ENCODE assay signal across 10 mouse cellular contexts in the genomic region with DNA sequence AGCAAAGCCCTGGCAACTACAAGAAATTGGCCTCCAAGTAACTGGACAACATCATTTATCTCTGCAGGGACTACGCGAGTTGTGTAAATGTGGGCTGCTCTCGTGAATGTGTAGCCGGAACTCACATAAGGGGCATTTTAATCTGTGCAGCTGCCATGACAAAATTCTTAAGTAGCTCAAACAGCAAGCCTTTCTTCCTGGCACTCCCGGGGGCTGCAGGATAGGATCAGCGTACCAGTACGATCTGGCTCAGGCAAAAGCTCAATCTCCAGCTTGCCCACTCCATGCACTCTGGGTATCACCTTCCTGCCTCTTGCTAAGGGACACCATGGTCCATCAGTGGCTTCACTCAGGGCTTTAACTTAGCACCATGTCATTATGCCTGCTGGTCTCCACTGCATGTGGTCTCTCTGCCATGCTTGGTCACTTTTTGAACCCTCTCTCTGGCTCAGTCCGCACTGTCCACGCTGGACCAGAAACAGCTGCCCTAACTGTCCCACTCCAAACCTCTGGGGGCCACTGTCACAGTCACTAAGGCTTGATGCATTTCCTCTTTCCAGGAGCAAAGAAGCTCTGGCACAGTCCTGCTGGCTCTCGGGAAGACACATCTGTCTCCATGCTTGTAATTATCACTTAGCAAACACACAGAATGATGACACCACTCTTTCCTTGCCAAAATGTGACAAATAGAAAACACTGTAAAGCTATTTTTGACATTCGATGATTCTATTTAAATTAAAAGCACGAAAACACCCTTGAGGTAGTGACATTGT.
A peak's percentile ranks its signal among the peaks of the same experiment; 100 is the strongest.
DNase-seq lines count a peak whose midpoint lies in the region; ATAC-seq and TF ChIP-seq lines count a peak whose summit lies in the region.
"Had no signal": no experiment of that assay in that cellular context is flagged by ENCODE, and none has a peak within 500 bp of the region (broad histone marks: within the 10 kb centered on the region; RNA-seq: fewer than 3 reads in every experiment).

No protein-coding gene starts in this region.

- no peak for TF ChIP-seq CTCF in forebrain, postnatal 0 days (IDR thresholded peaks at IDR 0.05; ENCODE audit: low read depth)
- no peak for TF ChIP-seq CTCF in olfactory bulb, adult 2 months (IDR thresholded peaks at IDR 0.05; ENCODE audit: insufficient read depth, low read depth, low read length)

- no peak overlapping the region for H3K9ac ChIP-seq in hindbrain, embryonic 12.5 days
- no peak overlapping the region for H3K9ac ChIP-seq in hindbrain, embryonic 11.5 days (ENCODE audit: low read depth, low read length)
- H3K9ac ChIP-seq in neural tube, embryonic 13.5 days = no peak overlapping the region
- H3K9ac ChIP-seq in forebrain, postnatal 0 days = 0 out of 2 replicates have a peak overlapping the region, but pooled peaks have one; percentile 2
- H3K9ac ChIP-seq: stomach, embryonic 15.5 days had no signal

- H3K27ac ChIP-seq in hindbrain, embryonic 12.5 days = no peak overlapping the region
- no peak overlapping the region for H3K27ac ChIP-seq in hindbrain, embryonic 11.5 days (ENCODE audit: low read depth, low read length)
- peak overlapping the region; percentile 30; the same call in 1 of the 2 replicates for H3K27ac ChIP-seq in neural tube, embryonic 13.5 days (replicated peaks)
- peak overlapping the region; percentile 36 for H3K27ac ChIP-seq in forebrain, postnatal 0 days (ENCODE audit: low read depth, low read length)
- H3K27ac ChIP-seq in olfactory bulb, adult 2 months (ENCODE audit: insufficient read depth, low read depth, low read length) = peak overlapping the region; percentile 65
- H3K27ac ChIP-seq: stomach, embryonic 15.5 days had no signal

- 76% methylated on average over 12 of the region's 12 CpGs for WGBS in hindbrain, embryonic 12.5 days
- WGBS in hindbrain, embryonic 11.5 days = 83% methylated on average over 12 of the region's 12 CpGs
- WGBS in neural tube, embryonic 13.5 days = 63% methylated on average over 12 of the region's 12 CpGs
- 49% methylated on average over 12 of the region's 12 CpGs for WGBS in forebrain, postnatal 0 days
- WGBS in olfactory bulb, adult 2 months = 25% methylated on average over 12 of the region's 12 CpGs

- no peak for DNase-seq in hindbrain, embryonic 11.5 days (ENCODE audit: low spot score)
- DNase-seq in neural tube, embryonic 10.5 days (ENCODE audit: extremely low spot score, low spot score) = no peak
- peak; percentile 55 for DNase-seq in forebrain, postnatal 0 days
- no peak for DNase-seq in cerebellum, postnatal 36 days
- DNase-seq: adrenal gland, adult 8-10 months; liver had no signal

- no peak overlapping the region for H3K4me2 ChIP-seq in hindbrain, embryonic 12.5 days (replicated peaks)
- no peak overlapping the region for H3K4me2 ChIP-seq in hindbrain, embryonic 11.5 days (replicated peaks; ENCODE audit: low read depth, low read length)
- H3K4me2 ChIP-seq in neural tube, embryonic 13.5 days = no peak overlapping the region
- 0 out of 2 replicates have a peak overlapping the region, but pooled peaks have one; percentile 1 for H3K4me2 ChIP-seq in forebrain, postnatal 0 days (ENCODE audit: low read depth)
- H3K4me2 ChIP-seq: stomach, embryonic 15.5 days had no signal

- no peak overlapping the region for H3K4me3 ChIP-seq in hindbrain, embryonic 12.5 days
- H3K4me3 ChIP-seq in hindbrain, embryonic 11.5 days (ENCODE audit: low read depth, low read length) = no peak overlapping the region
- H3K4me3 ChIP-seq in neural tube, embryonic 13.5 days = no peak overlapping the region
- H3K4me3 ChIP-seq in forebrain, postnatal 0 days (ENCODE audit: low read depth, low read length) = no peak overlapping the region
- no peak overlapping the region for H3K4me3 ChIP-seq in olfactory bulb, adult 2 months (ENCODE audit: insufficient read depth, low read depth, low read length)
- H3K4me3 ChIP-seq: stomach, embryonic 15.5 days had no signal

- H3K9me3 ChIP-seq in hindbrain, embryonic 12.5 days (replicated peaks) = no peaks in the 10 kb centered on the region
- no peaks in the 10 kb centered on the region for H3K9me3 ChIP-seq in hindbrain, embryonic 11.5 days (ENCODE audit: control insufficient read depth, low read length)
- H3K9me3 ChIP-seq in neural tube, embryonic 13.5 days = no peaks in the 10 kb centered on the region
- no peaks in the 10 kb centered on the region for H3K9me3 ChIP-seq in forebrain, postnatal 0 days (ENCODE audit: low read length)
- H3K9me3 ChIP-seq: stomach, embryonic 15.5 days had no signal

- no peaks in the 10 kb centered on the region for H3K36me3 ChIP-seq in hindbrain, embryonic 12.5 days
- H3K36me3 ChIP-seq in hindbrain, embryonic 11.5 days (ENCODE audit: control insufficient read depth, insufficient read depth, low read length) = no peaks in the 10 kb centered on the region
- no peaks in the 10 kb centered on the region for H3K36me3 ChIP-seq in neural tube, embryonic 13.5 days
- no peaks in the 10 kb centered on the region for H3K36me3 ChIP-seq in forebrain, postnatal 0 days (ENCODE audit: insufficient read depth)
- H3K36me3 ChIP-seq: stomach, embryonic 15.5 days had no signal

- no peaks in the 10 kb centered on the region for H3K27me3 ChIP-seq in hindbrain, embryonic 12.5 days
- H3K27me3 ChIP-seq in hindbrain, embryonic 11.5 days (ENCODE audit: control insufficient read depth, insufficient read depth, low read length) = no peaks in the 10 kb centered on the region
- no peaks in the 10 kb centered on the region for H3K27me3 ChIP-seq in neural tube, embryonic 13.5 days
- H3K27me3 ChIP-seq in forebrain, postnatal 0 days (ENCODE audit: insufficient read depth, low read length) = no peaks in the 10 kb centered on the region
- H3K27me3 ChIP-seq: stomach, embryonic 15.5 days had no signal

- peak; percentile 38; the same call in 1 of the 2 replicates for ATAC-seq in hindbrain, embryonic 12.5 days (ENCODE audit: low FRiP score)
- no peak for ATAC-seq in hindbrain, embryonic 11.5 days (ENCODE audit: low FRiP score)
- peak; percentile 52; the same call in 1 of the 2 replicates for ATAC-seq in neural tube, embryonic 13.5 days (ENCODE audit: low read depth)
- peak; percentile 79 for ATAC-seq in forebrain, postnatal 0 days

- no peak for TF ChIP-seq POLR2A in olfactory bulb, adult 2 months (IDR thresholded peaks at IDR 0.05; ENCODE audit: insufficient read depth, low read depth, low read length)

- peaks cover 9% of the 10 kb centered on the region for H3K4me1 ChIP-seq in hindbrain, embryonic 12.5 days
- H3K4me1 ChIP-seq in hindbrain, embryonic 11.5 days (replicated peaks; ENCODE audit: control insufficient read depth, insufficient read depth, low read length) = no peaks in the 10 kb centered on the region
- peaks cover 28% of the 10 kb centered on the region for H3K4me1 ChIP-seq in neural tube, embryonic 13.5 days (replicated peaks)
- H3K4me1 ChIP-seq in forebrain, postnatal 0 days (ENCODE audit: insufficient read depth) = peaks cover 9% of the 10 kb centered on the region; the same call in 1 of the 2 replicates
- H3K4me1 ChIP-seq in olfactory bulb, adult 2 months (ENCODE audit: control insufficient read depth, insufficient read depth, low read length) = peaks cover 34% of the 10 kb centered on the region
- H3K4me1 ChIP-seq: stomach, embryonic 15.5 days had no signal

Comparison
In these comparisons a context has a peak if more than half of its experiments do, and no peak if none do; other contexts are left out.
1. H3K27ac ChIP-seq: peak in neural tube, embryonic 13.5 days (single experiment), forebrain, postnatal 0 days (single experiment) and olfactory bulb, adult 2 months (single experiment); none in hindbrain, embryonic 12.5 days (single experiment) and hindbrain, embryonic 11.5 days (single experiment).